Mouse (Mus musculus): ENCODE results near the gene Blm.

- TF ChIP-seq PAX5 (IDR thresholded peaks at IDR 0.05; ENCODE audit: low read length) (no peak), UBTF (IDR thresholded peaks at IDR 0.05; ENCODE audit: low read depth, low read length) (no peak), CTCF (conservative IDR thresholded peaks at IDR 0.05 in 1 of 2, IDR thresholded peaks at IDR 0.05 in 1 of 2; ENCODE audit: low read depth in 2 of 2, low read length in 2 of 2) (no peak), EP300 (IDR thresholded peaks at IDR 0.05; ENCODE audit: low read length) (no peak), MAZ (IDR thresholded peaks at IDR 0.05; ENCODE audit: low read depth, low read length) (no peak), USF2 (conservative IDR thresholded peaks at IDR 0.05; ENCODE audit: low read depth, low read length) (no peak), ZC3H11A (IDR thresholded peaks at IDR 0.05; ENCODE audit: low read depth, low read length) (no peak), KAT2A (IDR thresholded peaks at IDR 0.05; ENCODE audit: insufficient replicate concordance, low read length) (no peak), USF1 (IDR thresholded peaks at IDR 0.05; ENCODE audit: low read depth, low read length) (no peak), ELF1 (IDR thresholded peaks at IDR 0.05; ENCODE audit: low read depth, low read length) (no peak)
Observed at GRCm38 (mm10) chr7:80405188-80405695, 129.7 kb downstream of the Blm start, which contains the start of gene Furin.

Measured in CH12.LX (cell line).